Mouse (Mus musculus): ENCODE measurements around the gene Pitpna.

Pitpna gene

DNA sequence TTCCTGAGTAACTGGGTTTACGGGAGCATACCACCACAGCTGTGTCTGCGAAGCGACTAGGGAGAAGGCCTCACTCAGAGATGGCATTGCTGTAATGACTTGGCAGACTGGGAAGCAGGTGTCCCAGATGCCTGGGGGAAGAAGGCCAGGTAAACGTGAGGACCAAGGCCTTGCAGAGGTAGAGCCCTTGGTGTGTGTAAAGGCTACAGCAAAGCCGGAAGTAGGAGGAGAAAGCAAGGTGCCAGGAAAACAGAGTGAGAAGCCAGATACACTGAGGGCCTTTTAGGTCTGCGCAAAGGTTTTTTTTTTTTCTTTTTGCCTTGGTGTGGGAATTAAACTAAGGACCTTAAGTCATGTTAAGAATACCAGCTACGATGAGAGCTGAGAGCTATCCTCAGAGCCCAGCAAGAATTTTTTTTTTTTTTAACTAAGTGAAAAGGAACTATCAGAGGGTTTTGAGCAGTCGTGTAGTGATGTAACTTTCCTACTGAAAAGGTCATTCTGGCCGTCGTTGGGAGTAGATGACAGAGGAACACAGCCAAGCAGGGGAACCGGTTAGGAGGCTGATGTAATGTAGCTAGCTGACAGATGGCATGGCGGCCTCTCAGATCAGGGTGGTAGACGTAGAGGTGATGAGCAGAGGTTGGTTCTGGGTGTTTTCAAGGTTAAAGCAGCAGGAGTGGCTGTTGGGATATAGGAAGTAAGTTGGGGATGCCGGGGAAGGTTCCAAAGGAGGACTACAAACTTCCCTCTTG is 71.3 kb downstream of the Pitpna start:
- no peak for DNase-seq

DNA sequence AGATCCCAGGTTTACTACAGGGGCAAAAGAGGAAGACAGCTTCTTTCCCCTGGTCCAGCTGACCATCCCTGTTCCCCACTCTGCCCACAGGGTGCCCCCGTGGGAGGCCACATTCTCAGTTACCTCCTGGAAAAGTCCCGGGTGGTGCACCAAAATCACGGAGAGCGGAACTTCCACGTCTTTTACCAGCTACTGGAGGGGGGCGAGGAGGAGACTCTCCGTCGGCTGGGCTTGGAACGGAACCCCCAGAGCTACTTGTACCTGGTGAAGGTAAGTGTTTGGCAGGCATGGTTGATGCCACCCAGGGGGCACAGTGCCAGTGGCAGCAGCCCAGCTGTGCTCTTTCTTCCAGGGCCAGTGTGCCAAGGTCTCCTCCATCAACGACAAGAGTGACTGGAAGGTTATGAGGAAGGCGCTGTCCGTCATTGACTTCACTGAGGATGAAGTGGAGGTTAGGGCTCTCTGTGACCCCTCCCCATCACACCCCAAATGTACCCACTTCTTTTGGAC is 72.2 kb downstream of the Pitpna start:
- peak in 1 of 2 experiments; percentile 11 for DNase-seq

DNA sequence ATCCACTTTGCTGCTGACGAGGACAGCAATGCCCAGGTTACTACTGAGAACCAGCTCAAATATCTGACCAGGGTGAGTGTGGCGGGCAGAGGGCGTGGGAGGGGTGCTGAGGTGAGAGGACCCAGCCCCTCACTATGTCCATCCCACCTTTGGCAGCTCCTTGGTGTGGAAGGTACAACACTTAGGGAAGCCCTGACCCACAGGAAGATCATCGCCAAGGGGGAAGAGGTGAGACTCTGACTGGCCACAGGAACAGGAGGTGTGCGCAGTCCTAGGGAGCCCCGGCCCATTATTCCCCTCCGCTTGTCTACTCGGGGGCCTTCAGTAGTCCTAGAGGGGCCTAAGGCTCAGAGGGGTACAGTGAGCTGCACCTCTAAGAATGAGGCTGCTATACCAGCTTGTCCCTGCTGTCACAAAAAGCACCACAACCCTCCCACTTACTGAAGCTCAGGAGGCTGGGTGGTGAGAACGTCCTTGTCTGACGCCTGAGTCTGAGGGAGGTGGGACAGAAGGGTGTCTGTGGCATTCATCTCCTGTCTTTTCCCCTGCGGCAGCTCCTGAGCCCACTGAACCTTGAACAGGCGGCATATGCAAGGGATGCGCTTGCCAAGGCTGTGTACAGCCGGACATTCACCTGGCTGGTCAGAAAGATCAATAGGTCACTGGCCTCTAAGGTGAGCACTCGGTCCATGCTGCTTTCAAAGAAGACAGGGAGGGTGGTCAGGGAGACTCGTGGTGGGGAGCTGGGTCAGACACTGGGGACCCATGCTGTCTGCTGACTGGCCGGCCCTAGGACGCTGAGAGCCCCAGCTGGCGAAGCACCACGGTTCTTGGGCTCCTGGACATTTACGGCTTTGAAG is 73.3 kb downstream of the Pitpna start:
- DNase-seq, result no peak

DNA sequence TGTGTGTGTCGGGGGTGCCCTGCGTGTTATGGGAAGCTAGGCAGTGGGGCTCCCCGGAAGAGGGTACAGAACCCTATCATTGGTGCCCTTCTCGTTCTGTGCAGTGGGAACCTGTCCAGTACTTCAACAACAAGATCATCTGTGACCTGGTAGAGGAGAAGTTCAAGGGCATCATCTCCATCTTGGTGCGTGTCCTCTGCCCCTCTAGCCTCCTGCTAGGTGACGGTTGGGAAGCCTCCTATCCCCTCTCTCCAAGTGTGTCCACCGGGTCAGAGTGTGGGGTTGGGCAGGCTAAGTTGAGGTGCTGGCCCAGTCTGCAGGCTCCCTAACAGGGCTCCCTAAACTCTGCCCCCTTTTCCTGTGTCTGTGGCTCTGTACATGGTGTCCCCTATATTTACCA is 74.2 kb downstream of the Pitpna start:
- no peak for DNase-seq

DNA sequence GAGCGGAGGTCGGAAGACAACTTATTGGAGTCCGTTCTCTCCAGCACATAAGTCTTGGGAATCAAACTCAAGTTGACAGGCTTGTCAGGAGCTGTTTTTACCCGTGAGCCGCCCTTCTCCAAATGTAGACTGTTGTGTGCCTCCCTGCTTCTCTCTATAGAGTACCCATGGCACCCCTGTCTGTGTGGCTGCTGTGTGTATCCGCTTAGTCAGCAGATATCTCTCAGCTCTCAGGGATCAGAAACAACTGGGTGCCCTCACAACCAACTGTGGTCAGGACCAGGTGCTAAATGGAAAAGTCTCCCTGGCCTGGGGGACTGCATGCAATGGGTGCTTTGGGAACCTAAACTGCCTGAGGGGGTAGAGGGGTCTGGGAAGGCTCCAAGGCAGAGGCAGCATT is 78.4 kb downstream of the Pitpna start:
- no peak for DNase-seq

DNA sequence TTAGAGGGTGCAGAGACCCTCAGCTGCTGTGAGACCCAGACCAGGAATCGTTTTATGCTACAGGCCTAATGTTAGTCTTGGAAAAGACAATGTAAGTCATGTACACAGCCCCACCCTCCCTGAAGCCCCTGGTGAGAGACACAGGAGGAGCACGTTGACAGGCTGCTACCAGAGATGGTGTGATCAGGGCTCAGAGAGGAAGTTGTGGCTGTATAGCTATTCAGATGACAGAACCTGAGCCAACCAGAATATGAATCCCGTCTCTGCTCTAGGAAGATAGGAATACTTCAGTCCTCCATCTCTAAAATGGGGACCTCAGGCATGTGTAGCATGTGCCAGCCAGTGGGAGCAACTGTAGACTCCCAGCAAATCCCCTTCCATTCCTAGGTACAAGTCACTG is 80.7 kb downstream of the Pitpna start:
- no peak for DNase-seq

DNA sequence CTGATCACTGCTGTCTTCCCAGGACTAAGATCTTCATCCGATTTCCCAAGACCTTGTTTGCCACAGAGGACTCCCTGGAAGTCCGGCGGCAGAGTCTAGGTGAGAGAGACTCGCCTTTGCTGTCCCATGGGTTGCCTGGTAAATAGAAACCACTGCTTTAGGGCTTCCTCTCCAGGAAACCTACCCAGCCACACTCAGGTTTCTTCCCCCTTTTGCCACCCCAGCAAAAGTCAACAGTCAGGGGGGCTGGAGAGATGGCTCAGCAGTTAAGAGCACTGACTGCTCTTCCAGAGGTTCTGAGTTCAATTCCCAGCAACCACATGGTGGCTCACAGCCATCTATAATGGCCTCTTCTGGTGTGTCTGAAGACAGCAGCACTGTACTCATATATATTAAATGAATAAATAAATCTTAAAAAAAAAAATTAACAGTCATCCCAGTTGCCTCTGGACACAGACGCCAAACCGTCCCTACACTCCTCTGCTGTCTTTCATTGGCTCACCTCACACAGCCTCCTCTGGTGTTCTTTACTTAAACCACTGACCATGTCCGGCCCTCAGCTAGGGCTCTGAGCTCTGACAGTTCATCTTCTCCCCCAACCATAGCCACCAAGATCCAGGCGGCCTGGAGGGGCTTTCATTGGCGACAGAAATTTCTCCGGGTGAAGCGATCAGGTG is 81.4 kb downstream of the Pitpna start:
- no peak for DNase-seq

DNA sequence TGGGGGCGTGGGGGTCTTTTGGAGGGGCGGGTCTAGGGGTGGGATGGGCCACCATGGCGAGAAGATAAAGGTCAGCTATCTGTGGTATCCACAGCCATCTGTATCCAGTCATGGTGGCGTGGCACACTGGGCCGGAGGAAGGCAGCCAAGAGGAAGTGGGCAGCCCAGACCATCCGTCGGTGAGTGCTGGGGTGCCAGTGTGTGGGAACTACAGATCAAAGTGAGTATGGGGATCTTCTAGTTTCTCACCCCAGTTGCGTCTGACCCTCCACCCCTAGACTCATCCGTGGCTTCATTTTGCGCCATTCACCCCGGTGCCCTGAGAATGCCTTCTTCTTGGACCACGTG is 81.9 kb downstream of the Pitpna start:
- no peak for DNase-seq

DNA sequence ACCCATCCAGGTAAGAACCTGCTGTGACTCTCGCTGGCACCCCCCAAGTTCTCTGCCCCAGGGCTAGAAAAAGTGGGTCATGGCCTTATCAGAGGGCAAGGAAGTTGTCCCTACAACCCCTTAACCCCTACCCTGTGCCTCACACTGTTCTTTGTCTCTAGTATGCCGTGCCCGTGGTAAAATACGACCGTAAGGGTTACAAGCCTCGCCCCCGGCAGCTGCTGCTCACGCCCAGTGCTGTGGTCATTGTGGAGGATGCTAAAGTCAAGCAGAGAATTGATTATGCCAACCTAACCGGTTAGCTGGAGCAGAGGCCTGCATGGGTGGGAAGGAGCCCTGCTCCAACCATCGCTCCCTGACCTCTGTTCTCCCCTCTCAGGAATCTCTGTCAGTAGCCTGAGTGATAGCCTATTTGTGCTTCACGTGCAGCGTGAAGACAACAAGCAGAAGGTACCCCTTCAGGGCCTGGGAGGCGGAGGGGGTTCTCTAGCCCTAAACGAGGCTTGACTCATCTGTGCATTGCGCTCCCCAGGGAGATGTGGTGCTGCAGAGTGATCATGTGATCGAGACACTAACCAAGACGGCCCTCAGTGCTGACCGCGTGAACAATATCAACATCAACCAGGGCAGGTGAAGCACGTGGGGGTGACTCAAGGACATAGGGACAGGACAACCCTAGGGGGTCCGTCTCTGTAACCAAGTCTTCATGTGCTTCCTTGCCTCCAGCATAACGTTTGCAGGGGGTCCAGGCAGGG is 83.7 kb downstream of the Pitpna start:
- DNase-seq, result no peak

DNA sequence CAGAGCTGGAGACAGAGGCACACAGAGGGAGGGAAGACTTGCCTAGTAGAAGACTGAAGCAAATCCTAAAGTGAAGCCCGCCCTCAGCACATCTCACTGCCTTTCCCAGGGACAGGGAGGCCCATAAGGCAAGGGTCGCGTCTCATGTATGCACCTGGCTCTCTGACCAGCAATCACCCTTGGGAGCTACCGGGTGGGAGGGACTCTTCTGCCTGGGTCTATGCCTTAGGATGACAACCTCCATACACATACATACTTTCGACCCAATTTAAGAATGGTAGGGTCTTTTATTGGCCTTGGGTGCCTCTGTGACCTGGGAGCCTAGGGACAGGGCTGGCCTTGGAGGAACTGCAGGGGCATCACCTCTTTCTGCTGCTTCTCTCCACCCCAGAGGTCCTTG is 85.5 kb downstream of the Pitpna start:
- no peak for DNase-seq

DNA sequence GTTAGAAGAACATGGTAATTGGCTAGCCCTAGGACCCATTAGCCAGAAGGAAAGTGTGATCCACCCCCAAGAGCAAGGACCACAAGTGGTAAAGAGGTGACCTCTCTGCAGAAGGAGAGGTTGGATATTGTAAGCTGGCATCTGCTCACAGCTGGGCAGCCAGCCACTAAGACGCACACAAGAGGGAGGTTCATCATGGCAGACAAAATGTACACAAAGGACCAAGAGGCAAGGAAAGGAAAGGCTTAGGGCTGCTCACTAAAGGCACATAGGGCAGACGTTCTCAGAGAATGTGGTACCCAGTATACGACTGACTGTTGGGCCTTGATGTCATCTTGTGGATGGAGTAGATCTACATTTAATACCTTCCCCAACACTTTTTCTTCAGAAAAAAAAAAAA is 87.0 kb downstream of the Pitpna start:
- DNase-seq, result no peak

DNA sequence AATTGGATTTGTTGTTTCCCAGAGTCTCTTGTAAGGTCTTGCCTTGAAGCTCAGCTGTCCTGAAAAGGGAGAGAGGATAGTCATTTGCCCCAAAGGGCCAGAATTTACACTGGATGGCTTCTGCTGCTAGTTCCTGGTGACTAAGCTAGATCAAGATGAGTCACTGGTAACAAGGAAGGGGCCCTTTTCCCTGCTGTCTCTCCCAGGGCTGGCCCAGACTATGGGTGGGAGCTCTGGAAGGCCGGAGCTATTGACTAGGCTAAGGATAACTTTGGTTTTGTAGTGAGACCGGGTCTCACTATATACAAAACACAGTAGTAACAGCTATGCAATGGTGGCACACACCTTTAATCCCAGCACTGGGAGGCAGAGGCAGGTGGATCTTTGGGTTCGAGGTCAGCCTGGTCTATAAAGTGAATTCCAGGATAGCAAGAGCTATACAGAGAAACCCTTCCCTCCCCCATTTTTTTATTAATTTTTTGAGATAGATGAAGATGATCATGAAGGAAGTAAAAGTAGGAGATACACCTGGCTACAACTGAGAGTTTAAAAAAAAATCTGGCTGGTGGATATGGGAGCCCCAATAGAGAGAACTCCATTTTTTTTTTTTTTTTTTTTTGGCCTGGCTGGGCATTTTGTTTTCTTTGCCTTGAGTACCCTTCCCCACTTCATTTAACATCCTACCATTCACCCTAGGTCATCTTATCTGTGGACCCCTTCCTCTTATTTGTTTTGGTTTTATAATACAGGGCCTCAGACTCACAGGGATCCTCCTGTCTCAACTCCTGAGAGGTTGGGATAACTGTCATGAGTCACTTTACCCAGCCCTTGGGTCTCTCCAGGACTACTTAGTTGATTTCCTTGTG is 90.2 kb downstream of the Pitpna start:
- DNase-seq, result no peak

Measured in cerebellum, postnatal 10 days (tissue).